Mouse (Mus musculus) T-cell, adult 2 months (primary cell): ENCODE measurements around the gene Coq3.

Experiments
- DNase-seq: peaks from one replicate; pipeline ENCODE4 v3.0.0; 2022; ENCODE audit warnings: low spot score

The Coq3 gene

GRCm38 (mm10) chr4:21879565-21880220 is at the start of gene Coq3:
TSS of gene Coq3 (plus strand) at chr4:21879673.
- DNase-seq = peak; percentile 81

GRCm38 (mm10) chr4:21832844-21833243 is 46.6 kb upstream of the Coq3 start:
- no peak for DNase-seq

GRCm38 (mm10) chr4:21847481-21848286 is 31.8 kb upstream of the Coq3 start, which contains the start of gene Pnisr:
TSS of gene Pnisr (plus strand) at chr4:21847583.
- DNase-seq = peak; percentile 93

GRCm38 (mm10) chr4:21848287-21848630 is 31.2 kb upstream of the Coq3 start:
- DNase-seq = peak; percentile 85

- DNase-seq = no peak
These were observed 22.0 kb upstream of the Coq3 start for GRCm38 (mm10) chr4:21857481-21857880.

- no peak for DNase-seq
These were observed 14.2 kb upstream of the Coq3 start for GRCm38 (mm10) chr4:21865226-21865625.

GRCm38 (mm10) chr4:21878776-21879175 is 697 bp upstream of the Coq3 start:
- no peak for DNase-seq

- no peak for DNase-seq
These were observed 3.3 kb downstream of the Coq3 start for GRCm38 (mm10) chr4:21882806-21883205.

- DNase-seq = no peak
These were observed 6.4 kb downstream of the Coq3 start for GRCm38 (mm10) chr4:21885831-21886230.

- no peak for DNase-seq
These were observed 51.7 kb downstream of the Coq3 start, which contains the start of gene Faxc for GRCm38 (mm10) chr4:21930971-21931771. TSS of gene Faxc (plus strand) at chr4:21931329.

GRCm38 (mm10) chr4:21931772-21932630 is 52.5 kb downstream of the Coq3 start:
- DNase-seq = no peak

GRCm38 (mm10) chr4:21935378-21935777 is 55.9 kb downstream of the Coq3 start:
- no peak for DNase-seq

GRCm38 (mm10) chr4:21936424-21936823 is 57.0 kb downstream of the Coq3 start:
- no peak for DNase-seq

- no peak for DNase-seq
These were observed 58.4 kb downstream of the Coq3 start for GRCm38 (mm10) chr4:21937890-21938289.

GRCm38 (mm10) chr4:21944672-21945071 is 65.2 kb downstream of the Coq3 start:
- DNase-seq = no peak

- no peak for DNase-seq
These were observed 72.0 kb downstream of the Coq3 start for GRCm38 (mm10) chr4:21951444-21951843.

GRCm38 (mm10) chr4:21952255-21952654 is 72.8 kb downstream of the Coq3 start:
- no peak for DNase-seq

- no peak for DNase-seq
These were observed 78.3 kb downstream of the Coq3 start for GRCm38 (mm10) chr4:21957570-21958321.
